Mouse (Mus musculus): ENCODE measurements around the gene Bax.

DNA sequence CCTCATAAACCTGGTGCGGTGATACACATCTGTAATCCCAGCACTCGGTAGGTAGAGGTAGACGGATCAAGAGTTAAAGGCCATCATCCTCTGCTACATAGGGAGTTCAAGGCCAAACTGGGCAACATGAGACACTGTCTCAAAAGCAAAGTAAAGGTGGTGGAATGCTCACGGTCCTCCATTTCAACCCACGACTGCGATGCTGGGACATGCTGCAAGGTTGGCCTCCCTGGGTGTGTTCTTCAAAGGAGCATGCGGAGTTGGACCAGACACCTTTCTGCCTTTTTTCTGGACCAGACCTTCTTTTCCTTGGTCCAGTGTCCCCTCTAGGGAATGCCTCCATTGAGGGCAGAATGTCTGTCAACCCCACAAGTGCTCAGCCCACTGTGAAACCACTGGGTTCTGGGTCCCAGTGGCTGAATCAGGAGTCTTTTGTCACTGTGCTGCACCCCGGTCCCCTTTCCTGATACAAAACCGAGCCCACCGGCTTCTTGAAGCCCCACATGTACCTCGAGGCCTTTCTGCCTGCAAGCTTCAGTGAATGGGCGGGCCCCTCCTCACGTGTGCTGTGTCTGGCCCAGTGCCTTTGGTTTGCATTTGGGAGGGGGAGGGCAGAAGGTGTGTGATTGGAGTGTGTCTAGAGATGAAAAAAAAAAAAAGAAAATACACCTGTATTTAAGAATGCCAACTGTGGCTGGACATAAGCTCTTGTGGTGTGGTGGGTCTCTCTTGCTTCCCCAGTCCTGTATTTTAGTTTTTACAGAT lies 10.6 kb downstream of the Bax start:
- TF ChIP-seq CTCF (IDR thresholded peaks at IDR 0.05; ENCODE audit: control insufficient read depth, insufficient read depth, low read length) = no peak
- TF ChIP-seq POLR2A (IDR thresholded peaks at IDR 0.05; ENCODE audit: borderline replicate concordance, control insufficient read depth, low read depth, low read length) = no peak

Measured in bone marrow, adult 2 months (tissue).